Mouse (Mus musculus) splenic B cell, adult 2 months (primary cell): ENCODE measurements around the gene Pomgnt2.

Experiments
- DNase-seq: peaks from one replicate; pipeline ENCODE4 v3.0.0-alpha.2; 2011; ENCODE audit warnings: low read depth, low spot score
- H3K27me3 ChIP-seq: 2 replicates; pipeline ENCODE4 v1.6.1; 2012; ENCODE audit warnings: mild to moderate bottlenecking, low read length, moderate library complexity, mixed read lengths; ENCODE audit not compliant: control insufficient read depth, poor library complexity, insufficient read depth, severe bottlenecking
- H3K36me3 ChIP-seq: 2 replicates; pipeline ENCODE4 v1.6.1; 2012; ENCODE audit warnings: mild to moderate bottlenecking, low read length, moderate library complexity, mixed read lengths; ENCODE audit not compliant: control insufficient read depth, poor library complexity, insufficient read depth, severe bottlenecking

Pomgnt2 gene

DNA sequence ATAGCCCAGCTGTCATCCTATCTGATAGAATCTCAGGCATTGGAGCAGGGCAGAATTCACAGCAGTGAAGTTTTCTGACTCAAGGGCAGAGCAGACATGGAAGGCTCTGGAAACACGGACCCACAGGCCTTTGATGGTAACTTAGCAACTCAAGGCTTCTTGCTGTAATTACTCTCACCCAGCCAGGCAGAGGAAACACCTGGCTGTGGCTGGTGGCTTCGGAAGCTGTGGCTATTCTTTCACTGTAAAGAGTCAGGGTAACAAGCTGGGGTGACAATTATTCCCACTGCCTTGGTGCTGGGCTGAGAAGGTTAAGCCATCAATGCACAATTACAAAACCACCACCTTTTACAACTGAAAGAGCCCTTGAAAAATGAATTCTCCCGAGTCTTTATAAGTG is 3.9 kb downstream of the Pomgnt2 start:
- Histone ChIP-seq H3K36me3 (no peaks in the 10 kb centered on the region), H3K27me3 (no peaks in the 10 kb centered on the region)
- DNase-seq: no peak

DNA sequence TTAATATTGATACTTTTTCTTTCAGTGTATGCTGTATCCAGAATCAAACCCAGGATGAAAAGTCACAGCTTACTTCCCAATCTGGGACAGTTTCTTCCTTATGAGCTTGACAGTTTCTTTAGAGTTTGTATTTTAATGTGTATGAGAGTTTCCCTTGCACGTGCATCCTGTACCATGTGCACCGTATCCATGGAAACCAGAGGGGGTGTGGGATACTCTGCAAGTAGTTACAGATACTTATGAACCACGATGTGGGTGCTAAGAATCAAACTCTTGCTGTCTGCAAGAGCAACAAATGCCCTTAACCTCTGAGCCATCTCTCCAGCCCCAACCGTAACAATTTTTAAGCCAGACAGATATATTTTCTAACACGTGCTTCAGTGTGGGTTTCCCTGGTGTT is 5.9 kb downstream of the Pomgnt2 start:
- no peaks in the 10 kb centered on the region for H3K27me3 ChIP-seq
- no peak for DNase-seq

DNA sequence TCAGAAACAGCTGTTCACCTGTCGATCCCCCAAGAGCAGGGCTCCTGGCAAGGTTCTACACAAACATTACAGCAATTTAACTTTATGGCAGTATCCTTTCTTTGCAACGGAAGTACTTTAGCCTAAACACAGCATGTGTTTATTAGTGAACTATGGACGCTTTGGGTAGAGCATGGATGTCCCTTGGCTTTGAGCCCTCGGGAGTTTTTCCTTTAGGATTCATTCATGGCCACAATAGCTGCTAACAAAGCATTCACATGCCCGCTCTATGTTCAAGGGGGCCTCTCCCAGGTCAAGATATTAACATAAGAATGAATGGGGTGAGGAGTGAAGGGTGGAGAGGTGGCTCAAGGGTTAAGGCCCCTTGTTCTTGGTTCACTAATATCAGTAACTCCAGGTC is 7.4 kb downstream of the Pomgnt2 start:
- DNase-seq: no peak
- Histone ChIP-seq H3K27me3 (no peaks in the 10 kb centered on the region), H3K36me3 (no peaks in the 10 kb centered on the region)

More for the DNA sequence above, 5.9 kb downstream of the Pomgnt2 start:
- H3K36me3 ChIP-seq: no peaks in the 10 kb centered on the region

DNA sequence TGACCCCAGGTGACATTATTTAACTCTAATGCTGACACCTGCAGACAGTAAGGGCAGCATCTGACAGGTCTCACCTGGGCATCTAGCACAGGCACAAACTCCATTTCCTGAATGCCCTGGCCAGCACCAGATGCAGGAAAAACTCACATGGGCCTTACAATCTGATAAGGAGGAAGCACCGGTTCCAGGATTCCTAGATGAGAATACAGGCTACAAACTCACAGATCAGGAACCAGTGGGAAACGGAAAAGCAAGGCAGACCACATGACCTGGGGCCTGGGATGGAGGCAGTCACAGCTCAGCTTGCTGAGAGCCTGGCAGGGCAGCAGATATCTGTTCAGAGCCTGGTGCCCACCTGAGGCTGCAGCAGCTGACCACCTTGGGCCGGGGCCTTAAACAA is 8.0 kb downstream of the Pomgnt2 start:
- no peak for DNase-seq
- Histone ChIP-seq H3K36me3 (no peaks in the 10 kb centered on the region), H3K27me3 (no peaks in the 10 kb centered on the region)

DNA sequence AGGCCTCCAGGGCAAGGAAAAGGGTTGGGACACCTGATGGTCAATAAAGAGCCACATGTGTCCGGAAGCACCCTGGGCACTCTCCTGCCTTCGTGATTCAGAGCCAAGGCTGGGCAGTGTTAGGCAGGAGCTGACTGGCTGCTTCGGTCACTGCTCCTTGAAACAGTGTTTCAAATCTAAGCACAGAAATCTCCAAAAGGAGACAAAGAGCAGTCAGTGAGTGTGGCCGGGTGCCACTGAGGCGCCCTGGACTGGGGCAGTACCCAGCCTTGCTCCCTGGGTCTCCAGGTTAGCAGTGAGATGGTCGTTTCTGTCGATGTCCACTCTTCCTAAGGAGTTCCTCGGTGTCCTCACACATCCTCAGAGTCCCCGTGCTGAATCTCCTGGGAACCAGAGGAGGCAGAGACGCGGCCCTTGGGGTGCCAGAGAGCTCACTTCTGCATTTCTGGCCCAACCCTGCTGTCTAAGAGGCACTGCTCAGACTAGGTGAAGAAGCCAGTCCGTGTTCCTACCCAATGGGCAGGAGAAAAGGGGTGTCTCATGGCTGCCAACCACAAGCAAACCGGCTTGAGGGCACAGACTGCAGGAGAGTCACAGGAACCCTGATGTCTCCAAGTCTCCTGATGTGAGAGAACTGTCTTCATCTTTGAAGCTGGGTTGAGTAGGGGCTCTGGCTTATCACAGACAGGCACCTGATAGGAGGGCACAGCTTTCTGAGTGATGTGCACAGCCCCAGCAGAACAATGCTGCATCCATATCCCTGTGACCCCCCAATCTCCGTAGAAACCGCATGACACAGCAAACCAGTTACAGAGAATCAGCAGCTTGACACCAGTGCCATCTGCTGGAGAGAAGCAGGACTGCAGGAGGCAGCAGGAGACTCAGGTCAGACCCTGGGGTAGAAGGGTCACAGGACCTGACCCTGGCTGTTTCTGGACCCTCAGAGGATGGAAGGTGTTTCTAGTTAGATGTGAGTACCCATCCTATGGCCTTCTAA is 12.1 kb downstream of the Pomgnt2 start:
- no peaks in the 10 kb centered on the region for H3K27me3 ChIP-seq
- peak; percentile 84 for DNase-seq
- H3K36me3 ChIP-seq: no peaks in the 10 kb centered on the region

DNA sequence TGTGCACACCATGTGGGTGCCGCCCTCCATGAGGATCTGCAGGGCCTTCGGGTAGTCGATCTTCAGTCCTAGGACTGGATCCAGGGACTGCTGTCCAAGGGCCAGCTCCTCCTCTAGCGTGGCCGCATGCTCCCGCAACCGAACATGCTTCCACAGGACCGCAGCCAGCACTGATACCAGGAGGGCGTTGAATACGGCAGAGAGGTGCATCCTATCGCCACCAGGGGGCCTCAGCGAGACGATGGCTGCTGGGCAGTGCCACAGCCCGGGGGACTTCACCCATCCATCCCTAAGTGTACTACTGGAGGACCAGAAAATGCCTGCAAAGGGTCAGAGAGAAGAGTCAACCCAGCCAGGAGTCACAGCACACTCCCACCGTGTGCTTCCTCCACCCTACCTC is 13.4 kb downstream of the Pomgnt2 start:
- H3K27me3 ChIP-seq: no peaks in the 10 kb centered on the region
- no peaks in the 10 kb centered on the region for H3K36me3 ChIP-seq
- peak; percentile 65 for DNase-seq

DNA sequence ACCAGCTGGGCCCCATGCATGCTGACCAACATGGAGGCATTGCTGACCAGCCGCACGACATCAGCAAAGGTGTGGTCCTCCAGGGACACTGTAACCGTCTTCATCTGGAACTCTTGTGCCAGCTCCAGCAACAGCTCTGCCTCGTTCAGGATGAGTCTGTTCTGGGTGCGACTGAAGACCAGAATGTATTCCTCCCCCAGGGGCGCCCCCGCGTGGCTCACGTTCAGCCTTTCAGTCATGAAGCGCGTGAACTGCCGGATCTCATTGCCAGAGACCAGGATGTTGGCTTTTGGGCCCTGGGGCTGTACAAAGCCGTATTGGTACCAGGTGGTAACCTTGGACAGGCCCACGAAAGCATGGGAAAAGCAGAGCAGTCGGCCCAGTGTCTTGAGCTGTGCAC is 14.2 kb downstream of the Pomgnt2 start:
- Histone ChIP-seq H3K27me3 (no peaks in the 10 kb centered on the region), H3K36me3 (no peaks in the 10 kb centered on the region)
- DNase-seq: no peak

DNA sequence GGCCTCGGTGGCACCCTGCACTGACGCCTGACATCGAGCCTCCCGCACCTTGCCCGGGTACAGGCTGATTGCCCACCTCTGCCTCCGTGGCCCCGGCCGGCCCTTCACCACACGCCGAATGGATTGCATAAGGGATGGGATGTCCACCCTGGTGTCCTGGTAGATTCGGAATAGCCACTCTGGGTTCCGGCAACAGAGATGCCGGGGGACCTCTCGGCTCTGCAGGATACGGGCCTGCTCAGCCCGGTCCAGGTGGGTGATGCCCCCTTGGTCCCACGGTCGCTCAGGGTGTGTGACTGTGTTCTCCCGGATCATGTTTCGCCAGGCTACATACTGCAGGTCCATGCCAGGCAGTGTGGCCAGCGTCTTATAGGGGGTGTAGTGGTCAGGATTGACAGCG is 14.7 kb downstream of the Pomgnt2 start:
- Histone ChIP-seq H3K36me3 (no peaks in the 10 kb centered on the region), H3K27me3 (no peaks in the 10 kb centered on the region)
- DNase-seq: no peak

DNA sequence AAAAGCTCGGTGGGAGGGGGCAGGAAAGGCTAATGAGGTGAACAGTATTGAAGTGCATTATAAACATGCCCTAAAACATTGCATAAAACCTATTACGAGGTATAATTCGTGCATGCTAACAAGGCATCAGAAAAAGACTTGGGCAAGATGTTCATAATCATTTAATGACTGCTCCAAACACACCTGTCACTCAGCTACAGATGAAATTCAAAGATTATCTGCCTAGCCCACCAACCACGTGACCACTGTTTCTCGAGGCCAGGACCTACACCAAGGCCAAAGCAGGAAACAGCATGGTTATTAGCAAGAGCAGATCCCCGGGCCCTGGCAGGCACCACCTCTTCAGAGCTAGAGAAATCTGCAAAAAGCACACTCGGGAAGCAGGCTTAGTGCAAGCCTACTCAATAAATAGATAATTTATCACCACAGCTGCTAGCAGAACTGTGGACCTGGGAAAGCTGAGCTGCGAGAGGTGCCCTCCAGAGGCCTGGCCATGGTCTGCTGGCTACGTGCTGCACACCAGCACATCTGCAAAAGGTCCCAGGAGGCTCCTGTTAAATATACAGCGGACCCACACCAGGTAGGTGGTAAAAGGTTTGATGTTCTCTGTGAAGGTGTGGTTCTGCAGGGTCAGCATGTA is 15.3 kb downstream of the Pomgnt2 start:
- no peaks in the 10 kb centered on the region for H3K27me3 ChIP-seq
- DNase-seq: no peak
- no peaks in the 10 kb centered on the region for H3K36me3 ChIP-seq

DNA sequence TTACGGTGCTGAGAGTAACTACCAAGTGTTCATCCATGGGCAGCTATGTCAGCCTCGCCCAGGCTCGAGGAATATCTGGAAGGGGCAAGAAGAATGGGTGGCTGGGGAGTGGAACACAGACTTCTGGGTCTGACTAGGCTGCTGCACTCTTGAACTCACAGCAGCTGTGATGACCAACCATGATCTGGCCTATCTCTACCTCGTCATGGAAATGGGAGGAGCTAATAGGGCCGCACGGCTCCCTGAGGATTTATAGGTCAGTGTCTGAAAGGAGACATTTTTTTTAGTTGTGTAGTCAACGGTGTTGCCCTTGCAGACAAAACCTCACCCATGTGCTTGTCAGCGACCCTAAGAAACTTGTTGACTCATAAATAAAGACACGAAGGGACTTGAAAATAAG is 15.9 kb downstream of the Pomgnt2 start:
- no peaks in the 10 kb centered on the region for H3K36me3 ChIP-seq
- H3K27me3 ChIP-seq: no peaks in the 10 kb centered on the region
- no peak for DNase-seq

DNA sequence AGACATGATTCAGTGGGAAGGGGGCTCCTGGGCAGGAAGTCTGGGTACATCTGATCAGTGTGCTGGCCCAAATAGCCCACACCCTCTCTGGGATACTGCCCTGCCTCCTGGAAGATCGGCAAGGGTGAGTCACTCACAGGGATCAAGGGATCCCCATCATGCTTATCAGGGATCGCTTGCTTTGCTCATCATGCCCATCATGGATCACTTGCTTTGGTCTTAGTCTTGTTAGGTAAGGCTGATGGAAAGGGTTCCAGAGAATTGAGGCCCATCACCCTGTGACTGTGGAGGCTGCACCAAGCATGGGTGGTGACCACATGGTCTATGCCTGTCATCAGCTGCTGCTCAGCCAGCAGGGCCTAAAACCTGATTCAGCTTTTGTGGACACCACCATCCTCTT is 21.6 kb downstream of the Pomgnt2 start:
- Histone ChIP-seq H3K36me3 (no peaks in the 10 kb centered on the region), H3K27me3 (no peaks in the 10 kb centered on the region)
- no peak for DNase-seq

DNA sequence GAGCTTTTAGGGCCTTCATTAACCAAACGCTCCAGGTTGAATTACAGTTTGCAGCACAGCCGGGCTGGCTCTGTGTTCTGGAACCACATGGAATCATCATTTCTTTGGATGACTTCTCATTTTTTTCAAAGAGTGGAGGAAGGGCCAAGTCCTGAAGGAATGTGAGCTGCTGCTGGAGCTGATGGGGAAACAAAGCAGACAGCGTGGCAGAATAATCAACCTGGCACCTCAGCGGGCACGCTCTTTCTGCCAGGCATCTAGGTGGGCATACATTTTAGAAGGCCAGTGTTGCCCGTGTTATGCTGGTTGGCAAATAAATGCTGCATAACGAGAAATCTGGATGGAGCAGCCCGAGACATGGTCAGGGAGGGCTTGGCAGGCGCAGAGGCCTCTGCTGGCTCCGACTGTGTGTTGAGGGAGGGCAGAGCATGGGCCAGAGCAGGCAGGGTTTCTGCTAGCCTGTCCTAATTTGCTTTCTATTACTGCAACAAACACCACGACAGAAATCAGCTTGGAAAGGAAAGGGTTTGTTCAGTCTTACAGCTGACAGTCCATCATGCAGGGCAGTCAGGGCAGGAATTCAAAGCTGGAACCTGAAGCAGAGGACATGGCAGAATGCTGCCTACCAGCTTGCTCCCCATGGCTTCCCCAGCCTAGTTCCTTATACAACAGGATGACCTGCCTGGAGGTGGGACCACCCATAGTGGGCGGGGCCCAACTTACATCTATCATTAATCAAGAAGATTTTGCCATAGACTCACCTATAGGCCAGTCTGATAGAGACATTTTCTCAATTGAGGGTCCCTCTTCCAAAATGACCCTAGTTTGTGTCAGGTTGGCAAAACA is 22.5 kb downstream of the Pomgnt2 start:
- no peak for DNase-seq
- no peaks in the 10 kb centered on the region for H3K36me3 ChIP-seq
- no peaks in the 10 kb centered on the region for H3K27me3 ChIP-seq

DNA sequence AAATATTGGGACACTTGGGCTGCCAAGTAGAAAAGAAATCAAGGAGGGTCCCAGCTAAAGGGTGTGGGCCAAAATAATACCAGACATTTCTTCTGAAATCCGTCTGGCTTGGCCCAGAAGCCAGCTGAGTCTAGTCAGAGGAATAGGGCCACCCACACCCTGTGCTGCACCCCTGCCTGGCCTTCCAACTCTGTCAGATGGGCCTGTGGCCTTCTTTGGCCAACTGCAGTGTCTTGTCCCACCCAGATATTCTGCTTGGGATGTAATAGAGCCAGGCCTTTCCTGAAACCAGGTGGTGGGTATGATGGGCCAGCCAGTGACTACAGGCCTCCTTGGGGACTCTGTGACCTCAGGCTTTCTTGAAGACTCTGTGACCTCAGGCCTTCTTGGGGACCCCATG is 23.7 kb downstream of the Pomgnt2 start:
- Histone ChIP-seq H3K27me3 (no peaks in the 10 kb centered on the region), H3K36me3 (no peaks in the 10 kb centered on the region)
- no peak for DNase-seq

DNA sequence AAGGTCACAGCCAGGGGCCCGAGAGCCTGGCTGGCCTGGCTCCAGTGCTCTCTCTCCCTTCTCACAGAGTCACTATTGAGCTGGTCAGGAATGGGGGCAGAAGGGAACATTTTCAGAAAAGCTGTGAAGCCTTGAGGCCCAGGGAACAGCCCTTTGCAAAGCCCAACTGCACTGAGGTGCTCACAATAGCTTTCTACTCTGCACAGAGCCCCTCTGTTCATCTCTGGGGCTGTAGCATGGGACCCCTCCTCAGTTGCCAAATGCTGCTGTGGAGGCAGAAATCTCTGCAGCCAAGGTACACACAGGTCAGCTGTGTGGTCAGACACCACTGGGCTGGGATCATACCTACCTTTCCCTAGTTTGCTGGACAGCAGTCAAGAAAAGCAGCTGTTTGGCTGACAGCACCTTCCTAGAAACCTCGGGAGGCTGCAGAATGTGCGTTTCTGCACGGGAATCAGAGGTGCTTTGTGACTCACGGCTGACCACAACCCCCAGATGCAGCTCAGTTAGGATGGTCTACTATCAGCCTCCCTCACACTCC is 27.0 kb downstream of the Pomgnt2 start:
- no peak for DNase-seq
- no peaks in the 10 kb centered on the region for H3K27me3 ChIP-seq

More for the DNA sequence above, 27.0 kb downstream of the Pomgnt2 start:
- H3K36me3 ChIP-seq: no peaks in the 10 kb centered on the region
